Mouse (Mus musculus) heart, embryonic 11.5 days (tissue): ENCODE measurements around the gene Cdpf1. TPM values are rescaled to one million over a fixed set of nuclear protein-coding genes. Genes with fewer than 3 reads are reported as not detected.

Source experiments
- ATAC-seq: fragments of 200-750 bp; cut with Nextera tagmentation; replicated peaks from 2 replicates; pipeline ENCODE4 v1.8.0; 2017; ENCODE audit warnings: moderate library complexity; ENCODE audit not compliant: insufficient number of reproducible peaks, low FRiP score, low TSS enrichment
- H3K27ac ChIP-seq: fragments of 300-500 bp; sonication (generic); 2 replicates; pipeline ENCODE4 v1.5.1; 2014; ENCODE audit warnings: mild to moderate bottlenecking, low read depth, low read length
- H3K27me3 ChIP-seq: fragments of 300-500 bp; sonication (generic); 2 replicates; pipeline ENCODE4 v1.6.1; 2014; ENCODE audit warnings: mild to moderate bottlenecking, low read length, mixed read lengths; ENCODE audit not compliant: control insufficient read depth, insufficient read depth
- H3K36me3 ChIP-seq: fragments of 300-500 bp; sonication (generic); 2 replicates; pipeline ENCODE4 v1.6.1; 2014; ENCODE audit warnings: mild to moderate bottlenecking, low read length, moderate library complexity, mixed read lengths; ENCODE audit not compliant: control insufficient read depth, insufficient read depth
- H3K4me1 ChIP-seq: fragments of 300-500 bp; sonication (generic); 2 replicates; pipeline ENCODE4 v1.6.1; 2014; ENCODE audit warnings: low read length; ENCODE audit not compliant: control insufficient read depth, insufficient read depth
- H3K4me2 ChIP-seq: fragments of 300-500 bp; sonication (generic); 2 replicates; pipeline ENCODE4 v1.6.1; 2014; ENCODE audit warnings: mild to moderate bottlenecking, moderate library complexity
- H3K4me3 ChIP-seq: fragments of 300-500 bp; sonication (generic); 2 replicates; pipeline ENCODE4 v1.5.1; 2014; ENCODE audit warnings: low read depth, low read length
- H3K9ac ChIP-seq: fragments of 300-500 bp; sonication (generic); 2 replicates; pipeline ENCODE4 v1.6.1; 2014; ENCODE audit warnings: mild to moderate bottlenecking, low read depth, low read length, moderate library complexity
- H3K9me3 ChIP-seq: fragments of 300-500 bp; sonication (generic); replicated peaks from 2 replicates; pipeline ENCODE4 v1.6.1; 2016; ENCODE audit warnings: low read length; ENCODE audit not compliant: control insufficient read depth
- WGBS: fragments of 180-500 bp; shearing (Covaris S2); extraction: QIAGEN DNeasy Blood & Tissue Kit; methylation state at CpG from one replicate; pipeline ENCODE4 v1.1.7; 2014; ENCODE audit not compliant: insufficient replicate concordance; 5-methylcytosine and 5-hydroxymethylcytosine counted together
- polyA plus RNA-seq: library from polyadenylated mRNA; unstranded; fragments of >200 nt; fragmentation: Nextera tagmentation; extraction: Ambion mirVana; gene quantifications from 2 replicates; pipeline ENCODE4 v1.2.1, GENCODE M21; 2014

The Cdpf1 gene
- polyA plus RNA-seq, 1 experiment from 2014 or later: 37.1 TPM

DNA sequence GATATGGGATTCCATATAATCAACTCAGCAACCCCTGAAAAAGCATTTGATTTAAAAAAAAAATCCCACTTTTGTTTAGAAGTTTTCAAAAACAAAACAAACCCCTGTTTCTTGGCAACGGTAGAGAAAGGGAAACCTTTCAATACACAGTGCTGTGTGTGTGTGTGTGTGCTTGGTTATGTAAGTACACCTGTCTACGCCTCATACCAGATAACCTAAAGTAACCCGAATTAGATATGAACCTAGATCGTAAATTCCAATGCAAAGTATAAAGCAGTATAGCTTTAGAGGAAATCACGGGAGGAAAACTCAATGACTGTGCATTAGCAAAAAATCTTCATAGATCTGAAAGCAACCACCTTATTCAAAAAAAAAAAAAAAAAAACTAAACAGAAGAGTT, 44.8 kb downstream of the Cdpf1 start:
- H3K4me2 ChIP-seq: no peak overlapping the region
- no peaks in the 10 kb centered on the region for H3K4me1 ChIP-seq
- no peak overlapping the region for H3K27ac ChIP-seq
- no peaks in the 10 kb centered on the region for H3K36me3 ChIP-seq
- no peak for ATAC-seq
- H3K9ac ChIP-seq: no peak overlapping the region
- 82% methylated on average over 5 of the region's 5 CpGs for WGBS
- no peaks in the 10 kb centered on the region for H3K27me3 ChIP-seq
- no peaks in the 10 kb centered on the region for H3K9me3 ChIP-seq
- no peak overlapping the region for H3K4me3 ChIP-seq

DNA sequence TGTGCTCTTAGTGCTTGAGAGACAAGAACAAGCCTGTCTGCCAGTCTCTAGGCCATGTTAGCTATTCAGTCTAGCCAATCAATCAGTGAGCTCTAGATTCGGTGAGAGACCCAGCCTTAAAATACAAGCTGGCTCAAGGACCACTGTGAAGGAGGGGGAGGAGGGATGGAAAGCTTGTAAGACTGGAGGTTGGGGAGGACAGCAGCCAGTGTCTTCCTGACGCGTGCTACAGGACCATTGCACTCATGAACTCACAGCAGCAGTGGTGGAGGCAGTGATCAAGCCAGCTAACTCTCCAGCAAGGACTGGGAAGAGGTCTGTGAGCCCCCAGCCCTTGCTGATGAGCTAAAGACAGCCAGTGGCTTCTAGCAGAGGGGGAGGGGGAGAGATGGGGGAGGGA, 46.5 kb downstream of the Cdpf1 start:
- Histone ChIP-seq H3K27me3 (no peaks in the 10 kb centered on the region), H3K36me3 (no peaks in the 10 kb centered on the region), H3K27ac (no peak overlapping the region), H3K9ac (no peak overlapping the region), H3K4me2 (no peak overlapping the region), H3K4me1 (no peaks in the 10 kb centered on the region), H3K9me3 (no peaks in the 10 kb centered on the region), H3K4me3 (no peak overlapping the region)
- no peak for ATAC-seq
- 51% methylated on average over 3 of the region's 3 CpGs for WGBS

DNA sequence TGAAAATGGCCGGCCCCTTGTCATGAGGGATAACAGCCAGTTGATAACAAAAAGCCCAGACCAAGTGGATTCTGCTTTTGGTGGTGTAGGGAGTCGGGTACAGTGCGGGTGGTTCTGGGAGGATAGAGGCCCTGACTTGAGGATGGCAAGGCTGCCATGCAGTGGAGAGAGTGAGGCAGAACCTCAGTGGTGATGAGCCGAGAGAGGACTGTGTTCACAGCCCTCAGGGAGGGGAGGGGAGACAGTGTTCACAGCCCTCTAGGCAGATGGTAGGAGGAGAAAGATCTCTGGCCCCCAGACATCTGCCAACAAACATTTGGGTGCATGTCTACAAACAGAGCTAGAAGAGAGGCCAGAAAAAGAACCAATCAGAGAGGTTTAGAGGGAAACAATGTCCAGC, 48.7 kb downstream of the Cdpf1 start:
- H3K4me3 ChIP-seq: no peak overlapping the region
- no peak for ATAC-seq
- no peaks in the 10 kb centered on the region for H3K36me3 ChIP-seq
- no peak overlapping the region for H3K4me2 ChIP-seq
- no peaks in the 10 kb centered on the region for H3K4me1 ChIP-seq
- H3K27me3 ChIP-seq: no peaks in the 10 kb centered on the region
- H3K27ac ChIP-seq: no peak overlapping the region
- no peaks in the 10 kb centered on the region for H3K9me3 ChIP-seq
- no peak overlapping the region for H3K9ac ChIP-seq
- WGBS: 65% methylated on average over 4 of the region's 4 CpGs

DNA sequence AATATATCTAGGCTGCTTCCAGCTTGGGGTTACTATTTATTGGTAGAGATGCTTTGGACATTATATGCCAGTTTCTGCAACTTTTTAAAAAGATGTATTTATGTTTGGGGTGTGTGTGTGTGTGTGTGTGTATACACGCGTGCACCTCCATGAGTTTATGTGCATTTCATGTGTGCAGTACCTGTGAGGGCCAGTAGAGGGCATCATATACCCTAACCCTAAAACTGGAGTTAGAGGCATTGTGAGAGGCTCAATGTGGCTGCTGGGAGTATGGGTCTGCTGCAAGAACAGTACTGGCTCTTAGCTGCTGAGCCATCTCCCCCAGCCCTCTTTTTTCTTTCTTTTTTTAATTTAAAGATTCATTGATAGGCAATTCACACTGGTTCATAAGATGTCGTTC, 53.7 kb downstream of the Cdpf1 start:
- 84% methylated on average over 3 of the region's 3 CpGs for WGBS
- H3K4me1 ChIP-seq: no peaks in the 10 kb centered on the region
- no peak overlapping the region for H3K27ac ChIP-seq
- no peak overlapping the region for H3K4me3 ChIP-seq
- ATAC-seq: no peak
- no peak overlapping the region for H3K4me2 ChIP-seq
- H3K9me3 ChIP-seq: peaks cover 3% of the 10 kb centered on the region; the same call in 1 of the 2 replicates
- no peaks in the 10 kb centered on the region for H3K36me3 ChIP-seq
- H3K27me3 ChIP-seq: no peaks in the 10 kb centered on the region
- no peak overlapping the region for H3K9ac ChIP-seq

Other genes with a start within 250 kb of the Cdpf1 start
- gene Wnt7b, start 229.2 kb downstream of the Cdpf1 start, polyA plus RNA-seq: 0.52 and 1.5 TPM in 2 replicates
- gene Ppara, start 76.7 kb downstream of the Cdpf1 start, polyA plus RNA-seq: 1.7 and 2.8 TPM in 2 replicates
- gene Pkdrej, start 10.0 kb upstream of the Cdpf1 start, polyA plus RNA-seq: 0.14 TPM in 2 replicates
- gene Ttc38, start 20.6 kb upstream of the Cdpf1 start, polyA plus RNA-seq: 2.7 and 4.0 TPM in 2 replicates
- gene Gtse1, start 48.0 kb upstream of the Cdpf1 start, polyA plus RNA-seq: 24.4 and 27.8 TPM in 2 replicates
- gene Trmu, start 67.6 kb upstream of the Cdpf1 start, polyA plus RNA-seq: 24.0 and 26.4 TPM in 2 replicates
- 2.1 and 2.2 TPM in 2 replicates for gene Celsr1, start 222.1 kb upstream of the Cdpf1 start, polyA plus RNA-seq
- 4.9 and 6.5 TPM in 2 replicates for gene Gramd4, start 246.0 kb upstream of the Cdpf1 start, polyA plus RNA-seq